Mouse (Mus musculus) R1 (cell line): ENCODE measurements at regions not wholly inside any gene's neighbourhood (a gene's known extent, or its start where the extent isn't known, plus 50 kb on each side); places are given as distances from the start of the nearest gene placed in this dataset.

Experiments
- DNase-seq: peaks from one replicate; pipeline ENCODE4 v3.0.0-alpha.2; 2018; ENCODE audit warnings: low read depth, low spot score

- no peak for DNase-seq
Measured at GRCm38 (mm10) chr11:79764026-79764425, 173.0 kb downstream of the Rab11fip4 start.

GRCm38 (mm10) chr11:79762654-79763053, 171.6 kb downstream of the Rab11fip4 start:
- no peak for DNase-seq

GRCm38 (mm10) chr11:79762027-79762426, 171.0 kb downstream of the Rab11fip4 start:
- DNase-seq: no peak

- peak; percentile 56 for DNase-seq
Measured at GRCm38 (mm10) chr11:79760533-79760932, 169.5 kb downstream of the Rab11fip4 start.

GRCm38 (mm10) chr11:79758281-79758680, 167.3 kb downstream of the Rab11fip4 start:
- DNase-seq: no peak

- DNase-seq: no peak
Measured at GRCm38 (mm10) chr11:79757513-79758071, 166.6 kb downstream of the Rab11fip4 start.

GRCm38 (mm10) chr11:79756305-79756846, 165.4 kb downstream of the Rab11fip4 start:
- no peak for DNase-seq

- peak; percentile 52 for DNase-seq
Measured at GRCm38 (mm10) chr11:79753491-79753890, 162.5 kb downstream of the Rab11fip4 start.

GRCm38 (mm10) chr11:79752717-79753480, 161.9 kb downstream of the Rab11fip4 start:
- DNase-seq: no peak

- DNase-seq: peak; percentile 99
Measured at GRCm38 (mm10) chr11:79751751-79752716, 161.0 kb downstream of the Rab11fip4 start.

- no peak for DNase-seq
Measured at GRCm38 (mm10) chr11:79750943-79751342, 159.9 kb downstream of the Rab11fip4 start.

GRCm38 (mm10) chr11:79749755-79750434, 158.9 kb downstream of the Rab11fip4 start:
- DNase-seq: peak; percentile 67

- no peak for DNase-seq
Measured at GRCm38 (mm10) chr11:79749141-79749540, 158.1 kb downstream of the Rab11fip4 start.

- DNase-seq: no peak
Measured at GRCm38 (mm10) chr11:79748606-79749125, 157.7 kb downstream of the Rab11fip4 start.

- DNase-seq: no peak
Measured at GRCm38 (mm10) chr11:79747801-79748200, 156.8 kb downstream of the Rab11fip4 start.
